Mouse (Mus musculus) heart, postnatal 0 days (tissue): ENCODE results near the gene Tmem102. TPM values are rescaled to one million over a fixed set of nuclear protein-coding genes. Genes with fewer than 3 reads are reported as not detected.
A peak's percentile ranks its signal among the peaks of the same experiment; 100 is the strongest.

ENCODE experiments used
- ATAC-seq: fragments of 200-750 bp; cut with Nextera tagmentation; 2 replicates; pipeline ENCODE4 v1.8.0; 2017; ENCODE audit warnings: low read depth, moderate number of reproducible peaks, moderate library complexity; ENCODE audit not compliant: insufficient read depth
- DNase-seq: peaks from one replicate; pipeline ENCODE4 v3.0.0-alpha.2; 2016; ENCODE audit warnings: low spot score
- H3K27ac ChIP-seq: fragments of 300-500 bp; sonication (generic); 2 replicates; pipeline ENCODE4 v1.5.1; 2014; ENCODE audit warnings: low read depth, mild to moderate bottlenecking
- H3K27me3 ChIP-seq: fragments of 300-500 bp; sonication (generic); 2 replicates; pipeline ENCODE4 v1.6.1; 2014; ENCODE audit warnings: low read length, mixed read lengths; ENCODE audit not compliant: control insufficient read depth, insufficient read depth
- H3K36me3 ChIP-seq: fragments of 300-500 bp; sonication (generic); replicated peaks from 2 replicates; pipeline ENCODE4 v1.6.1; 2014; ENCODE audit warnings: low read length, mixed read lengths; ENCODE audit not compliant: control insufficient read depth, insufficient read depth
- H3K4me1 ChIP-seq: fragments of 300-500 bp; sonication (generic); 2 replicates; pipeline ENCODE4 v1.6.1; 2014; ENCODE audit warnings: antibody characterized with exemption; ENCODE audit not compliant: control insufficient read depth, insufficient read depth
- H3K4me2 ChIP-seq: fragments of 300-500 bp; sonication (generic); 2 replicates; pipeline ENCODE4 v1.6.1; 2014; ENCODE audit warnings: low read depth, mild to moderate bottlenecking, low read length, moderate library complexity
- H3K4me3 ChIP-seq: fragments of 300-500 bp; sonication (generic); 2 replicates; pipeline ENCODE4 v1.5.1; 2014; ENCODE audit warnings: low read depth, low read length
- H3K9ac ChIP-seq: fragments of 300-500 bp; sonication (generic); replicated peaks from 2 replicates; pipeline ENCODE4 v1.6.1; 2014; ENCODE audit warnings: low read depth, low read length, mixed read lengths
- H3K9me3 ChIP-seq: fragments of 300-500 bp; sonication (generic); replicated peaks from 2 replicates; pipeline ENCODE4 v1.6.1; 2016; ENCODE audit warnings: low read length; ENCODE audit not compliant: control insufficient read depth
- CTCF ChIP-seq: IDR thresholded peaks from 2 replicates; pipeline ENCODE4 v1.5.1; 2016; ENCODE audit warnings: antibody characterized with exemption, control low read depth, low read depth
- EP300 ChIP-seq: IDR thresholded peaks from 2 replicates; pipeline ENCODE4 v1.6.1; 2016; ENCODE audit warnings: antibody characterized with exemption, low read depth
- WGBS: fragments of 180-500 bp; shearing (Covaris S2); extraction: QIAGEN DNeasy Blood & Tissue Kit; methylation state at CpG from one replicate; pipeline ENCODE4 v1.1.7; 2014; 5-methylcytosine and 5-hydroxymethylcytosine counted together
- polyA plus RNA-seq: library from polyadenylated mRNA; unstranded; fragments of >200 nt; fragmentation: Nextera tagmentation; extraction: Ambion mirVana; gene quantifications from 2 replicates; pipeline ENCODE4 v1.2.1, GENCODE M21; 2015
- total RNA-seq: library from RNA; depleted of rRNA; stranded (reverse); fragments of >200 nt; gene quantifications from 2 replicates; pipeline ENCODE4 v1.2.3, GENCODE M21; 2014; ENCODE audit warnings: low replicate concordance

The Tmem102 gene
- total and polyA plus RNA-seq, 2 experiments from 2014 or later, result 2.6 to 2.7 TPM

GRCm38 (mm10) chr11:69763551-69763950 lies 41.9 kb downstream of the Tmem102 start:
- WGBS, result 77% methylated on average over 7 of the region's 7 CpGs
- TF ChIP-seq EP300 (no peak), CTCF (peak; percentile 27)
- H3K4me2 ChIP-seq, result no peak overlapping the region
- no peaks in the 10 kb centered on the region for H3K9me3 ChIP-seq
- H3K9ac ChIP-seq, result no peak overlapping the region
- H3K27ac ChIP-seq, result no peak overlapping the region
- peaks cover 22% of the 10 kb centered on the region for H3K4me1 ChIP-seq
- no peak for ATAC-seq
- DNase-seq, result no peak
- H3K36me3 ChIP-seq, result no peaks in the 10 kb centered on the region
- no peak overlapping the region for H3K4me3 ChIP-seq
- H3K27me3 ChIP-seq, result no peaks in the 10 kb centered on the region

- Histone ChIP-seq H3K36me3 (no peaks in the 10 kb centered on the region), H3K4me3 (no peak within 1 kb of the TSS), H3K27me3 (no peaks in the 10 kb centered on the region), H3K4me2 (no peak within 1 kb of the TSS), H3K27ac (no peak within 1 kb of the TSS), H3K9ac (no peak within 1 kb of the TSS), H3K9me3 (no peaks in the 10 kb centered on the region), H3K4me1 (peaks cover 18% of the 10 kb centered on the region)
- 65% methylated on average over 1 of the region's 1 CpGs for WGBS
- no peak for ATAC-seq
- DNase-seq, result no peak
- TF ChIP-seq CTCF, result no peak
- TF ChIP-seq EP300, result no peak
Measured at GRCm38 (mm10) chr11:69761868-69762267, 43.6 kb downstream of the Tmem102 start, which contains the start of gene Slc35g3. Slc35g3 (minus strand) TSS chr11:69761968.

- 90% methylated on average over 7 of the region's 7 CpGs for WGBS
- Histone ChIP-seq H3K9ac (no peak overlapping the region), H3K27ac (no peak overlapping the region), H3K9me3 (no peaks in the 10 kb centered on the region), H3K27me3 (no peaks in the 10 kb centered on the region), H3K4me3 (no peak overlapping the region), H3K36me3 (no peaks in the 10 kb centered on the region), H3K4me2 (no peak overlapping the region), H3K4me1 (peaks cover 25% of the 10 kb centered on the region)
- DNase-seq (no peak), ATAC-seq (no peak)
- TF ChIP-seq CTCF, result no peak
- no peak for TF ChIP-seq EP300
Measured at GRCm38 (mm10) chr11:69760901-69761200, 44.6 kb downstream of the Tmem102 start.

GRCm38 (mm10) chr11:69760160-69760900 lies 45.1 kb downstream of the Tmem102 start:
- Histone ChIP-seq H3K4me3 (no peak overlapping the region), H3K27me3 (no peaks in the 10 kb centered on the region), H3K4me1 (peaks cover 28% of the 10 kb centered on the region), H3K36me3 (no peaks in the 10 kb centered on the region), H3K9ac (0 out of 2 replicates have a peak overlapping the region, but pooled peaks have one; percentile 74), H3K9me3 (no peaks in the 10 kb centered on the region), H3K4me2 (no peak overlapping the region), H3K27ac (peak overlapping the region; percentile 98)
- TF ChIP-seq EP300 (no peak), CTCF (no peak)
- WGBS, result 83% methylated on average over 14 of the region's 14 CpGs
- ATAC-seq (no peak), DNase-seq (no peak)

- H3K36me3 ChIP-seq, result no peaks in the 10 kb centered on the region
- under 1% methylated on average over 37 of the region's 37 CpGs for WGBS
Measured at GRCm38 (mm10) chr11:69758971-69759721, 46.3 kb downstream of the Tmem102 start.

More at GRCm38 (mm10) chr11:69758971-69759721, 46.3 kb downstream of the Tmem102 start:
- no peaks in the 10 kb centered on the region for H3K9me3 ChIP-seq
- peak; percentile 82 for ATAC-seq
- H3K4me2 ChIP-seq, result peak overlapping the region; percentile 78
- no peaks in the 10 kb centered on the region for H3K27me3 ChIP-seq
- no peak for TF ChIP-seq CTCF
- no peak; the same call in 1 of the 2 replicates for TF ChIP-seq EP300
- peaks cover 28% of the 10 kb centered on the region for H3K4me1 ChIP-seq
- peak overlapping the region; percentile 74 for H3K9ac ChIP-seq
- DNase-seq, result peak; percentile 94
- H3K27ac ChIP-seq, result peak overlapping the region; percentile 98
- H3K4me3 ChIP-seq, result peak overlapping the region; percentile 61
